Mouse (Mus musculus) forebrain, postnatal 0 days (tissue): ENCODE results near the gene Ggt7. TPM values are rescaled to one million over a fixed set of nuclear protein-coding genes. Genes with fewer than 3 reads are reported as not detected.

Experiments used
- ATAC-seq: fragments of 200-750 bp; cut with Nextera tagmentation; 2 replicates; pipeline ENCODE4 v1.8.0; 2017; ENCODE audit warnings: mild to moderate bottlenecking, moderate library complexity
- DNase-seq: peaks from one replicate; pipeline ENCODE4 v3.0.0-alpha.2; 2015
- H3K27ac ChIP-seq: fragments of 300-500 bp; sonication (generic); 2 replicates; pipeline ENCODE4 v1.5.1; 2014; ENCODE audit warnings: low read depth, mild to moderate bottlenecking, antibody characterized with exemption, low read length, moderate library complexity, mixed read lengths
- H3K27me3 ChIP-seq: fragments of 300-500 bp; sonication (generic); 2 replicates; pipeline ENCODE4 v1.6.1; 2014; ENCODE audit warnings: mild to moderate bottlenecking, low read length, mixed read lengths; ENCODE audit not compliant: insufficient read depth
- H3K36me3 ChIP-seq: fragments of 300-500 bp; sonication (generic); 2 replicates; pipeline ENCODE4 v1.6.1; 2014; ENCODE audit warnings: mild to moderate bottlenecking, moderate library complexity; ENCODE audit not compliant: insufficient read depth
- H3K4me1 ChIP-seq: fragments of 300-500 bp; sonication (generic); 2 replicates; pipeline ENCODE4 v1.6.1; 2014; ENCODE audit warnings: antibody characterized with exemption; ENCODE audit not compliant: insufficient read depth
- H3K4me2 ChIP-seq: fragments of 300-500 bp; sonication (generic); 2 replicates; pipeline ENCODE4 v1.6.1; 2014; ENCODE audit warnings: low read depth, mild to moderate bottlenecking, moderate library complexity
- H3K4me3 ChIP-seq: fragments of 300-500 bp; sonication (generic); 2 replicates; pipeline ENCODE4 v1.5.1; 2014; ENCODE audit warnings: low read depth, low read length, mixed read lengths
- H3K9ac ChIP-seq: fragments of 300-500 bp; sonication (generic); 2 replicates; pipeline ENCODE4 v1.6.1; 2014; ENCODE audit warnings: mild to moderate bottlenecking
- H3K9me3 ChIP-seq: fragments of 300-500 bp; sonication (generic); 2 replicates; pipeline ENCODE4 v1.6.1; 2016; ENCODE audit warnings: low read length
- CTCF ChIP-seq: sonication (generic); IDR thresholded peaks from 2 replicates; pipeline ENCODE4 v1.5.1; 2016; ENCODE audit warnings: antibody characterized with exemption, control low read depth, low read depth
- WGBS: fragments of 180-500 bp; shearing (Covaris S2); extraction: QIAGEN DNeasy Blood & Tissue Kit; methylation state at CpG from one replicate; pipeline ENCODE4 v1.1.7; 2014; 5-methylcytosine and 5-hydroxymethylcytosine counted together
- polyA plus RNA-seq: library from polyadenylated mRNA; unstranded; fragments of >200 nt; fragmentation: Nextera tagmentation; extraction: Ambion mirVana; gene quantifications from 2 replicates; pipeline ENCODE4 v1.2.1, GENCODE M21; 2015
- total RNA-seq: library from RNA; depleted of rRNA; stranded (reverse); fragments of >200 nt; gene quantifications from 2 replicates; pipeline ENCODE4 v1.2.3, GENCODE M21; 2014

The Ggt7 gene
- total and polyA plus RNA-seq, 2 experiments from 2014 or later, result 85.3 to 137 TPM

DNA sequence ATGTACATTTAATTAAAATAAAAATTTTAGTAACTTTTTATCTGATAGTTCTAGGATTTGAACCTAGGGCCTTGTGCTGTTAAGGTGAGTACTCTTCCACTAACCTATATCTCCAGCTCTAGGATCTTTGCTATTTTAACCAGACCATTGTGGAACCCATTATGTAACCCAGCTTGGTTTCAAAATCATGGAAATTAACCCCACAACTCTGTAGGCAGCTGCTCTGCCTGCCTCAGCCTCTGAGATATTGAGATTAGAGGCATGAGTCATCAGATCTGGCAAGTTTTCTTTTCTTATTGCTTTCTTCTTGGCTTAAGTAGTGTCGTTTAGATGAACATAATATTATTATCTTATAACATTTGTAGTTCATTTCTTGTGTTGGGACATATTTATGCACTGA lies 6.3 kb upstream of the Ggt7 start:
- H3K27ac ChIP-seq, result no peak overlapping the region
- no peaks in the 10 kb centered on the region for H3K9me3 ChIP-seq
- H3K4me2 ChIP-seq, result no peak overlapping the region
- no peaks in the 10 kb centered on the region for H3K27me3 ChIP-seq
- no peaks in the 10 kb centered on the region for H3K4me1 ChIP-seq
- H3K4me3 ChIP-seq, result no peak overlapping the region
- DNase-seq, result no peak
- no peak for TF ChIP-seq CTCF
- H3K36me3 ChIP-seq, result no peaks in the 10 kb centered on the region
- H3K9ac ChIP-seq, result no peak overlapping the region
- WGBS, result 58% methylated on average over 1 of the region's 1 CpGs
- ATAC-seq, result no peak

DNA sequence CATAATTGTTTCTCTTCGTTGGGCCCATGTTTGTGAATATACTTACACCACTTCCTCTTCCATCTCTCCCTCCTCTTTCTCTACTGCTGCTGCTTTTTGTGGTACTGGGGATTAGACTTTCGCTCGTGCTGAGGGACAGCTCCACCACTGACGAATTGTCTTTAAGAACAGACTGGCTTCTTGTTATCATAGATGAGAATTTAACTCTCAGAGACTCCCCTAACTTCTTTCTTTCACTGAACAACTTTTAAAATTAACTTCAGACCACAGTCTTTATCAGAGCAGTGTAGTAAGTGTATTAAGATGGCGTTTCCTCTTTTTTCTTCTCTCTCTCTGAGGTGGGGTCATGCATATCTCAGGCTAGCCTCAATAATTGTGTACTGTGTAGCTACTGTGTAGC lies 5.7 kb upstream of the Ggt7 start:
- H3K4me3 ChIP-seq, result no peak overlapping the region
- WGBS, result 60% methylated on average over 5 of the region's 5 CpGs
- TF ChIP-seq CTCF, result no peak

DNA sequence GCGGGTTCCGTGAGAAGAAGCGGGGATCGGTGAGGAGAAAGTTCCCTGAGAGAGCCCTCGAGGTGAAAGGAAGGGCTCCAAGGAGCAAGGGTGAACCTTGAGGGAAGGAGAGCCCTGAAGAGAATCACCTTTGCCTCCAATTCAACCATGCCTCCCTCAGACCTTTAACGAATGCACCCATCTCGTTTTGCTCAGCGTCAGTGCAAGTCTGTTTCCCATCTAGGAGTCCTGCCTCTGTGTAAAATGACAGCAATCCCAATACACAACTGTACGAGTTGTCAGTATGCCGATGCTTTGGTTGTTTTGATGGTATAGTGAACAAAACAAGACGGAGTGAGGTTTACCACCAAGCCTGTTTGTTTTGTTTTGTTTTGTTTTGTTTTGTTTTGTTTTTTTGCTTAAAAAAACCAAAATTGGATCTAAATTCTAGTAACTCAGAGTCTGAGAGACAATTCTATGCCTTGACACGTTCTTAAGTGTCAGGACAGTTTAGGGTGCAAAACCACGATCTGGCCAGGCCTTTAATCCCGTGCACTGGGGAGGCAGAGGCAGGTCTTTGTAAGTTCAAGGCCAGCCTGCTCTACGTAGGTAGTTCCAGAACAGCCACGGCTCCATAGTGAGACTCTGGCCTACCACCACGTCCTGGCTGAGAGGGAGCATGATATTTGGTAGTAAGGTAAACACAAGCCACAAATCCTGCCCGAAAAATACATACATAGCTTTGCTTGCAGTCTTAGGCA lies 664 bp upstream of the Ggt7 start:
- Histone ChIP-seq H3K4me1 (peaks cover 3% of the 10 kb centered on the region; the same call in 1 of the 2 replicates), H3K4me2 (peak overlapping the region; percentile 76), H3K9ac (peak overlapping the region; percentile 62), H3K27me3 (no peaks in the 10 kb centered on the region), H3K4me3 (peak overlapping the region; percentile 81), H3K9me3 (no peaks in the 10 kb centered on the region), H3K27ac (no peak overlapping the region), H3K36me3 (no peaks in the 10 kb centered on the region)
- DNase-seq, result no peak
- 24% methylated on average over 18 of the region's 18 CpGs for WGBS
- no peak for TF ChIP-seq CTCF
- no peak for ATAC-seq

More for the DNA sequence above, 5.7 kb upstream of the Ggt7 start:
- Histone ChIP-seq H3K4me1 (no peaks in the 10 kb centered on the region), H3K9ac (no peak overlapping the region), H3K27ac (no peak overlapping the region), H3K36me3 (no peaks in the 10 kb centered on the region), H3K9me3 (no peaks in the 10 kb centered on the region), H3K27me3 (no peaks in the 10 kb centered on the region), H3K4me2 (no peak overlapping the region)
- DNase-seq (no peak), ATAC-seq (no peak)

DNA sequence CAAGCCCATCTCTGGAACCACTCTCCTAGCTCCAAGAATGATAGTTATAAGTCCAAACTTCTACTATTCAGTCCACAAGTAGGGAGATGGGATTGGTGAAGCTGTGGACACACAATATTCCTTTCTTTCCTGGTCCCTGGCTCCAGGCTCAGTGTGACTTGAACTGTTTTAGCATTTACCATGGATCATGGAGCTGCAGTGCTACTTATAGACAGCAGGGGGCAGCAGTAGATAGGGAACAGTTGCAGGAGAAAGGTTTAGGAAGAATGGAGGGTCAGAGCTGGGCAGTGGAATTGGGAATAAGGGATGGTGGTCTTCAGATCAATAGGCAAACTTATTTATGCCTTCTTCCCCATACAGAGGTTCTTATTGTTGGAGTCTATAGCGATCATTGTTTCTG lies 2.1 kb downstream of the Ggt7 start:
- no peak overlapping the region for H3K9ac ChIP-seq
- peak; percentile 98 for TF ChIP-seq CTCF
- H3K27ac ChIP-seq, result no peak overlapping the region
- no peaks in the 10 kb centered on the region for H3K27me3 ChIP-seq
- ATAC-seq, result no peak
- H3K4me3 ChIP-seq, result no peak overlapping the region
- peak; percentile 87 for DNase-seq
- H3K4me1 ChIP-seq, result peaks cover 17% of the 10 kb centered on the region; the same call in 1 of the 2 replicates
- no peaks in the 10 kb centered on the region for H3K9me3 ChIP-seq
- H3K36me3 ChIP-seq, result no peaks in the 10 kb centered on the region
- 24% methylated on average over 1 of the region's 1 CpGs for WGBS
- no peak overlapping the region for H3K4me2 ChIP-seq

DNA sequence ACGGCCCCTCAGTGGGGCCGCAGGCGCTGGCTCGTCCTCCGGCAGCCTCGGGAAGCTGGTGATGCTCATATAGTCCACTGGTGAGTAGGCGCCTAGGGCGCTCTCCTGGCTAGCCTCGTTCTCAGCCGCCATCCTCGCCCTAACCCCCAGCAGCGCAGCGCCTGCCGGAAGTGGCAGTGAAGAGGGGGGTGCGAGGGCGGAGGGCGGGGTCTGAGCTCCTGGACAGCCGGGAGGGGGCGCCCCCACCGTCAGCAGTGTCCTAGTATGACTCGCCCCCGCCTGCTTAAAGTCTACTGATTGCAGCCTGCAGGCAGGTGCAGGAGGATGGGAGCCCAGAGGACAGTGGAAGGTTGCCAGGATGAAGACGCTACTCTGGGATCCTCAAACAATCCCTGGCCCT lies 3.4 kb downstream of the Ggt7 start:
- WGBS, result under 1% methylated on average over 22 of the region's 23 CpGs

DNA sequence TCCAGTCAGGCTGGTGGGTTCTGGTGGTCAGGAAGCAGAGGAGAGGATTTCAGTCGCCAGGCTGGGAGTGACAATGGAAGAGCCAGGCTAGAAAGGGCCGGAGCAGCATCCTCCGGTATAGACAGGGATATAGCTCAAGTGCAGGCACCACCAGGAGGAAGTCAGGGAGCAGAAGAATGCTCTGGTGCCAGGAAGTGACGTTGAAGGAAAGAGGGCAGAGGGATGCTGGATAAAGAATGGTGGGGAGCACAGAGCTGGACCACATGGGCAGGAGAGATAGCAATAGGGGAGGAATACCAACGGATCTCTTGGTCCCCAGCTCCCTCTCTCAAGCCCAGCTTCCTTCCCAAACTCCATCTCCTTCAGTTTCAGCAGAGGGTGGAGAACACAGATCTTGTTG lies 4.5 kb downstream of the Ggt7 start:
- TF ChIP-seq CTCF, result no peak
- H3K4me1 ChIP-seq, result peaks cover 17% of the 10 kb centered on the region; the same call in 1 of the 2 replicates
- no peaks in the 10 kb centered on the region; the same call in 1 of the 2 replicates for H3K36me3 ChIP-seq
- H3K4me2 ChIP-seq, result peak overlapping the region; percentile 81
- peak; percentile 45 for DNase-seq
- WGBS, result 65% methylated on average over 5 of the region's 5 CpGs
- no peak for ATAC-seq
- no peaks in the 10 kb centered on the region for H3K27me3 ChIP-seq
- H3K9ac ChIP-seq, result peak overlapping the region; percentile 89
- H3K27ac ChIP-seq, result 0 out of 2 replicates have a peak overlapping the region, but pooled peaks have one; percentile 80
- H3K4me3 ChIP-seq, result peak overlapping the region; percentile 79
- H3K9me3 ChIP-seq, result no peaks in the 10 kb centered on the region

More for the DNA sequence above, 3.4 kb downstream of the Ggt7 start:
- Histone ChIP-seq H3K4me3 (peak overlapping the region; percentile 79), H3K4me2 (peak overlapping the region; percentile 81), H3K27ac (peak overlapping the region; percentile 80), H3K27me3 (no peaks in the 10 kb centered on the region), H3K4me1 (peaks cover 17% of the 10 kb centered on the region; the same call in 1 of the 2 replicates), H3K36me3 (no peaks in the 10 kb centered on the region; the same call in 1 of the 2 replicates), H3K9me3 (no peaks in the 10 kb centered on the region), H3K9ac (peak overlapping the region; percentile 89)
- TF ChIP-seq CTCF, result peak; percentile 64
- ATAC-seq (peak; percentile 30), DNase-seq (peak; percentile 83)

DNA sequence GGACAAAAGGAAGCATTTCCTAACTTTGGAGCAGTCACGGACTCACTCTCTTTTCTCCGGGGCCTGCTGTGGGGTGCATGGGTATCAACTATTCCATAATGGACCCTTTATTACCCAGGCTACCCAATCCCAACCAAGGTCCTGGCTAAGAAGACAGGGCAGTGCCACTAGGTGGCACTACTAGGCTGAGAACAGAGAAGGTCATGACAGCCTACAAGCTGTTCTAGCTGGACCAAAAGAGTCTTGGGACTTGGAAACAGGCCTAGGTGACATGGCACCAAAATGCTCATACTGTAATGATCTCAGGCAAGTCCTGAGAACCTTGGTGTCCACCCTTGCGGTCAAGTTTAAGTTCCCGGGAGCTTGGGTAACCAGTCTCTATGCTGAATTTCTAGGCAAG lies 5.6 kb downstream of the Ggt7 start:
- ATAC-seq, result no peak
- TF ChIP-seq CTCF, result peak; percentile 63
- Histone ChIP-seq H3K4me2 (peak overlapping the region; percentile 81; the same call in 1 of the 2 replicates), H3K4me3 (no peak overlapping the region), H3K27me3 (no peaks in the 10 kb centered on the region), H3K4me1 (peaks cover 23% of the 10 kb centered on the region; the same call in 1 of the 2 replicates), H3K9me3 (no peaks in the 10 kb centered on the region), H3K27ac (no peak overlapping the region), H3K9ac (no peak overlapping the region), H3K36me3 (no peaks in the 10 kb centered on the region; the same call in 1 of the 2 replicates)
- DNase-seq, result peak; percentile 21
- 64% methylated on average over 4 of the region's 4 CpGs for WGBS
